Mouse (Mus musculus): ENCODE data around the gene Slc5a11. TPM values are rescaled to one million over a fixed set of nuclear protein-coding genes. Genes with fewer than 3 reads are reported as not detected.
A peak's percentile ranks its signal among the peaks of the same experiment; 100 is the strongest.

Gene Slc5a11
- total and polyA plus RNA-seq, 2 experiments from 2014 or later, result 0.17 to 0.29 TPM

- H3K27ac ChIP-seq (ENCODE audit: low read depth, low read length), result no peak overlapping the region
- H3K4me1 ChIP-seq (ENCODE audit: insufficient read depth), result no peaks in the 10 kb centered on the region
- H3K4me2 ChIP-seq (ENCODE audit: low read depth), result no peak overlapping the region
- WGBS, result 83% methylated on average over 10 of the region's 10 CpGs
- H3K9ac ChIP-seq, result no peak overlapping the region
- no peak for TF ChIP-seq CTCF (IDR thresholded peaks at IDR 0.05; ENCODE audit: low read depth)
- DNase-seq (no peak), ATAC-seq (no peak)
- H3K4me3 ChIP-seq (ENCODE audit: low read depth, low read length), result no peak overlapping the region
- H3K36me3 ChIP-seq (ENCODE audit: insufficient read depth), result peaks cover 19% of the 10 kb centered on the region; the same call in 1 of the 2 replicates
- H3K27me3 ChIP-seq (ENCODE audit: insufficient read depth, low read length), result no peaks in the 10 kb centered on the region
- no peaks in the 10 kb centered on the region for H3K9me3 ChIP-seq (ENCODE audit: low read length)
Measured at GRCm38 (mm10) chr7:123198695-123199094, 15.9 kb upstream of the Slc5a11 start.

GRCm38 (mm10) chr7:123199151-123199550 is 15.4 kb upstream of the Slc5a11 start:
- DNase-seq (no peak), ATAC-seq (no peak)
- 85% methylated on average over 3 of the region's 3 CpGs for WGBS
- H3K9me3 ChIP-seq (ENCODE audit: low read length), result no peaks in the 10 kb centered on the region
- H3K27me3 ChIP-seq (ENCODE audit: insufficient read depth, low read length), result no peaks in the 10 kb centered on the region
- no peak overlapping the region for H3K27ac ChIP-seq (ENCODE audit: low read depth, low read length)
- H3K4me1 ChIP-seq (ENCODE audit: insufficient read depth), result no peaks in the 10 kb centered on the region
- no peak overlapping the region for H3K9ac ChIP-seq
- TF ChIP-seq CTCF (IDR thresholded peaks at IDR 0.05; ENCODE audit: low read depth), result no peak
- H3K36me3 ChIP-seq (ENCODE audit: insufficient read depth), result peaks cover 17% of the 10 kb centered on the region; the same call in 1 of the 2 replicates
- no peak overlapping the region for H3K4me3 ChIP-seq (ENCODE audit: low read depth, low read length)
- H3K4me2 ChIP-seq (ENCODE audit: low read depth), result no peak overlapping the region

GRCm38 (mm10) chr7:123199656-123200206 is 14.8 kb upstream of the Slc5a11 start:
- no peak for ATAC-seq
- WGBS, result 91% methylated on average over 15 of the region's 15 CpGs
- H3K9ac ChIP-seq, result no peak overlapping the region
- H3K4me1 ChIP-seq (ENCODE audit: insufficient read depth), result no peaks in the 10 kb centered on the region
- H3K4me2 ChIP-seq (ENCODE audit: low read depth), result no peak overlapping the region
- DNase-seq, result no peak
- H3K36me3 ChIP-seq (ENCODE audit: insufficient read depth), result peaks cover 12% of the 10 kb centered on the region; the same call in 1 of the 2 replicates
- no peak for TF ChIP-seq CTCF (IDR thresholded peaks at IDR 0.05; ENCODE audit: low read depth)
- no peak overlapping the region for H3K27ac ChIP-seq (ENCODE audit: low read depth, low read length)
- no peaks in the 10 kb centered on the region for H3K9me3 ChIP-seq (ENCODE audit: low read length)
- no peaks in the 10 kb centered on the region for H3K27me3 ChIP-seq (ENCODE audit: insufficient read depth, low read length)
- no peak overlapping the region for H3K4me3 ChIP-seq (ENCODE audit: low read depth, low read length)

GRCm38 (mm10) chr7:123200722-123201121 is 13.9 kb upstream of the Slc5a11 start:
- Histone ChIP-seq H3K4me2 (ENCODE audit: low read depth) (no peak overlapping the region), H3K9me3 (ENCODE audit: low read length) (no peaks in the 10 kb centered on the region), H3K4me1 (ENCODE audit: insufficient read depth) (no peaks in the 10 kb centered on the region), H3K36me3 (ENCODE audit: insufficient read depth) (0 out of 2 replicates have a peak, but pooled peaks cover 4% of the 10 kb centered on the region), H3K27ac (ENCODE audit: low read depth, low read length) (no peak overlapping the region), H3K4me3 (ENCODE audit: low read depth, low read length) (no peak overlapping the region), H3K9ac (no peak overlapping the region), H3K27me3 (ENCODE audit: insufficient read depth, low read length) (no peaks in the 10 kb centered on the region)
- DNase-seq (no peak), ATAC-seq (no peak)
- TF ChIP-seq CTCF (IDR thresholded peaks at IDR 0.05; ENCODE audit: low read depth), result no peak
- WGBS, result 84% methylated on average over 9 of the region's 9 CpGs

GRCm38 (mm10) chr7:123205261-123205660 is 9.3 kb upstream of the Slc5a11 start:
- H3K4me3 ChIP-seq (ENCODE audit: low read depth, low read length), result no peak overlapping the region

GRCm38 (mm10) chr7:123207561-123207960 is 7.0 kb upstream of the Slc5a11 start:
- H3K27ac ChIP-seq (ENCODE audit: low read depth, low read length), result no peak overlapping the region
- H3K4me2 ChIP-seq (ENCODE audit: low read depth), result no peak overlapping the region
- H3K4me3 ChIP-seq (ENCODE audit: low read depth, low read length), result no peak overlapping the region
- 75% methylated on average over 6 of the region's 6 CpGs for WGBS
- ATAC-seq (no peak), DNase-seq (no peak)
- H3K9ac ChIP-seq, result no peak overlapping the region
- TF ChIP-seq CTCF (IDR thresholded peaks at IDR 0.05; ENCODE audit: low read depth), result no peak
- no peaks in the 10 kb centered on the region for H3K9me3 ChIP-seq (ENCODE audit: low read length)
- no peaks in the 10 kb centered on the region for H3K27me3 ChIP-seq (ENCODE audit: insufficient read depth, low read length)
- no peaks in the 10 kb centered on the region for H3K4me1 ChIP-seq (ENCODE audit: insufficient read depth)
- H3K36me3 ChIP-seq (ENCODE audit: insufficient read depth), result no peaks in the 10 kb centered on the region

More at GRCm38 (mm10) chr7:123205261-123205660, 9.3 kb upstream of the Slc5a11 start:
- DNase-seq (peak; percentile 77), ATAC-seq (no peak; the same call in 1 of the 2 replicates)
- H3K4me2 ChIP-seq (ENCODE audit: low read depth), result no peak overlapping the region
- no peak overlapping the region for H3K27ac ChIP-seq (ENCODE audit: low read depth, low read length)
- 37% methylated on average over 14 of the region's 14 CpGs for WGBS
- no peaks in the 10 kb centered on the region for H3K27me3 ChIP-seq (ENCODE audit: insufficient read depth, low read length)
- no peak overlapping the region for H3K9ac ChIP-seq
- H3K4me1 ChIP-seq (ENCODE audit: insufficient read depth), result no peaks in the 10 kb centered on the region
- peak; percentile 75 for TF ChIP-seq CTCF (IDR thresholded peaks at IDR 0.05; ENCODE audit: low read depth)
- no peaks in the 10 kb centered on the region for H3K9me3 ChIP-seq (ENCODE audit: low read length)
- no peaks in the 10 kb centered on the region for H3K36me3 ChIP-seq (ENCODE audit: insufficient read depth)

GRCm38 (mm10) chr7:123209864-123210263 is 4.7 kb upstream of the Slc5a11 start:
- H3K4me1 ChIP-seq (ENCODE audit: insufficient read depth), result no peaks in the 10 kb centered on the region
- H3K27me3 ChIP-seq (ENCODE audit: insufficient read depth, low read length), result no peaks in the 10 kb centered on the region
- WGBS, result 80% methylated on average over 9 of the region's 9 CpGs
- H3K9ac ChIP-seq, result no peak overlapping the region
- H3K9me3 ChIP-seq (ENCODE audit: low read length), result no peaks in the 10 kb centered on the region
- no peak overlapping the region for H3K27ac ChIP-seq (ENCODE audit: low read depth, low read length)
- DNase-seq (no peak), ATAC-seq (no peak)
- TF ChIP-seq CTCF (IDR thresholded peaks at IDR 0.05; ENCODE audit: low read depth), result no peak
- no peaks in the 10 kb centered on the region for H3K36me3 ChIP-seq (ENCODE audit: insufficient read depth)
- no peak overlapping the region for H3K4me3 ChIP-seq (ENCODE audit: low read depth, low read length)
- no peak overlapping the region for H3K4me2 ChIP-seq (ENCODE audit: low read depth)
